Mouse (Mus musculus) MEL (cell line): Measurements from ENCODE around the gene Mrgpra6.

ENCODE experiments used
- CTCF ChIP-seq, 3 experiments: IDR thresholded peaks in 2 of 3; conservative IDR thresholded peaks in 1 of 3; 2 replicates each; pipeline ENCODE4 v1.5.1; 2011 to 2012; ENCODE audit warnings: low read length in 3 of 3, low read depth in 2 of 3, mild to moderate bottlenecking in 2 of 3, improper control_type of control experiment in 1 of 3, inconsistent platforms in 1 of 3, mixed read lengths in 1 of 3, moderate library complexity in 1 of 3; ENCODE audit not compliant: control insufficient read depth in 1 of 3, insufficient read depth in 1 of 3, poor library complexity in 1 of 3, severe bottlenecking in 1 of 3
- EP300 ChIP-seq, 2 experiments: IDR thresholded peaks; 2 replicates each; pipeline ENCODE4 v1.6.1; 2011; ENCODE audit warnings: improper control_type of control experiment in 2 of 2, low read length in 2 of 2, low read depth in 1 of 2, mild to moderate bottlenecking in 1 of 2
- GATA1 ChIP-seq: IDR thresholded peaks from 2 replicates; pipeline ENCODE4 v1.6.1; 2011; ENCODE audit warnings: low read depth, low read length, improper control_type of control experiment
- JUND ChIP-seq: IDR thresholded peaks from 2 replicates; pipeline ENCODE4 v1.6.1; 2011; ENCODE audit warnings: low read depth, mild to moderate bottlenecking, improper control_type of control experiment, low read length
- MAFK ChIP-seq: IDR thresholded peaks from 2 replicates; pipeline ENCODE4 v1.6.1; 2011; ENCODE audit warnings: low read depth, mild to moderate bottlenecking, low read length, improper control_type of control experiment, borderline replicate concordance
- MYB ChIP-seq: IDR thresholded peaks from 2 replicates; pipeline ENCODE4 v1.6.1; 2011; ENCODE audit warnings: mild to moderate bottlenecking, low read depth, low read length, improper control_type of control experiment
- POLR2A ChIP-seq, 2 experiments: IDR thresholded peaks; 2 replicates each; pipeline ENCODE4 v1.6.1; 2011 to 2012; ENCODE audit warnings: low read length in 2 of 2, mild to moderate bottlenecking in 2 of 2, control low read depth in 1 of 2, improper control_type of control experiment in 1 of 2, low read depth in 1 of 2, moderate library complexity in 1 of 2; ENCODE audit not compliant: control insufficient read depth in 1 of 2, insufficient read depth in 1 of 2, poor library complexity in 1 of 2
- TAL1 ChIP-seq: IDR thresholded peaks from 2 replicates; pipeline ENCODE4 v1.6.1; 2012; ENCODE audit warnings: mild to moderate bottlenecking, inconsistent platforms, low read length, moderate library complexity, mixed read lengths

DNA sequence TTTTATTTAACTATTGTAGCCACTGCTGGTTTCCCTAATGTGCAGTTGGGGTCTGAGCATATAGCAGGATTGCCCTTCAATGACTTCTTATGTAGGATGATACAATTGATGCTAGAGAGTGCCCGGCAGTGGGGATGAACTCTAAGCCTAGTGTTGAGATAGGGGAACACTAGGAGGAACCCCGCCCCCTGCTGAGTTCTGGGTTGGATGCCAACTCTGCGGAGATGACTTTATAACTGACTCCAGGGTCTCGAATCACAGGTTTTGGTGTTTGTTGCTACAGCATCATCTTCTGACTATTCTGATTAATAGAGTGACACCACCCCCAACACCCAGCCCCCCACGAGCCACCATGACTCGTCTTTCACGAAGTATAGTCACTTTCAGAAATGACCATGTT, 56.4 kb downstream of the Mrgpra6 start:
- TF ChIP-seq CTCF (IDR thresholded peaks at IDR 0.05 in 2 of 3, conservative IDR thresholded peaks at IDR 0.05 in 1 of 3; ENCODE audit: control insufficient read depth in 1 of 3, insufficient read depth in 1 of 3, low read depth in 2 of 3, low read length in 3 of 3, poor library complexity in 1 of 3, severe bottlenecking in 1 of 3) (no peak), TAL1 (no peak), EP300 (IDR thresholded peaks at IDR 0.05; ENCODE audit: low read depth in 1 of 2, low read length in 2 of 2) (no peak), JUND (no peak), POLR2A (IDR thresholded peaks at IDR 0.05; ENCODE audit: control insufficient read depth in 1 of 2, insufficient read depth in 1 of 2, low read depth in 1 of 2, low read length in 2 of 2, poor library complexity in 1 of 2) (no peak), MAFK (no peak), MYB (no peak), GATA1 (no peak)
